Mouse (Mus musculus) frontal cortex, postnatal 36 days (tissue): ENCODE results near the gene Actl9.

ENCODE experiments used
- DNase-seq, 2 experiments: peaks; one replicate each; pipeline ENCODE4 v3.0.0; 2022; ENCODE audit warnings: low spot score in 2 of 2

Gene Actl9

GRCm38 (mm10) chr17:33432019-33432946 is at the start of gene Actl9:
Gene Actl9, plus strand, starts transcription at chr17:33432896.
- no peak for DNase-seq

- peak; percentile 22 to 24 for DNase-seq
Measured at GRCm38 (mm10) chr17:33385705-33386104, 47.0 kb upstream of the Actl9 start.

GRCm38 (mm10) chr17:33392271-33392670 is 40.4 kb upstream of the Actl9 start:
- no peak for DNase-seq

- peak; percentile 84 to 95 for DNase-seq
Measured at GRCm38 (mm10) chr17:33394182-33395034, 38.3 kb upstream of the Actl9 start, which contains the start of gene Zfp101. Gene Zfp101, minus strand, starts transcription at chr17:33394641.

GRCm38 (mm10) chr17:33439148-33439547 is 6.5 kb downstream of the Actl9 start:
- peak; percentile 46 to 80 for DNase-seq

- peak; percentile 1 to 4 for DNase-seq
Measured at GRCm38 (mm10) chr17:33439922-33440321, 7.2 kb downstream of the Actl9 start.

GRCm38 (mm10) chr17:33441159-33441558 is 8.5 kb downstream of the Actl9 start:
- DNase-seq: no peak

GRCm38 (mm10) chr17:33456631-33457030 is 23.9 kb downstream of the Actl9 start:
- DNase-seq: no peak

- no peak for DNase-seq
Measured at GRCm38 (mm10) chr17:33471206-33471605, 38.5 kb downstream of the Actl9 start.
